ENCODE assay signal across 8 mouse cellular contexts in the genomic region with DNA sequence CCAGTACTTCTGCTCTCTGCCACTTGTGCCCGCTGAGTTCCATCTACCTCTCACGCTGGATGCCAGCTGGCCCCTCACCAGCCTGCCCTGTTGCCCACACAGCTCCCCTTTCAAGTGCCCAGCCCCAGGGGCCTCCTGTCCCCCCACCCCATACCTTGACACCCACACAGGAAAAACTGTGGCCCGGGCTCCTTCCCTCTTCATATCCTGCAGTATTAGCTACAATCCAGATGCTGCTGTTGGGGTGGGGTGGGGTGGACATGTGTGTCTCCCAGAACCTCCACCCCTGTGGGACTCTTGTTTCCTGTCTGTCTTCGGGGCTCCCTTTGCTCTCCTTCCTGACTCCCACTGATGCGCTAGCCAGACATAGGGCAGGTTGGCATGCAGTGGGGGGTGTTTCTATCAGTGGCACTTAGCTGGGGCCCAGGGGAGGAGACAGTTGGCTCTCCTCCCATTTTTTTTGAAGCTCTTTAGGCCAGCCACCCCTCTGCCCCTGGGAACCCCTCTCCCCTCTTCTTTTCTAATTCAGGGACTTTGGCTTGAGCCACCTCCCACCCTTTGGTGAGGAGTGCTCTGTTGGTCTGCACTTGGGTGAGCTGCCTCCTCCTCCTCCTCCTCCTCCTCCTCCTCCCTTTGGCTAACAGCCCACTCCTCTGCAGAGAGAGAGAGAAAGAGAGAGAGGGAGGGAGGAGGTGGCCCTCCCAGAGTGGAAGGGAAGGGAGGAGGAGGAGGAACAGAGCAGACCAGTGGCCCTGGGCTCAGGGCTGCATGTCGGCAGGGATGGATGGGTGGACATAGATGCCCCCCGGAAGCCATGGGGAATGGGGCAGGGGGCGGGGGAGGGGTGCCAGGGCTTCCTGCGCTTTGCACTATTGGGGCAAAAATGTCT. TPM values are rescaled to one million over a fixed set of nuclear protein-coding genes. Genes with fewer than 3 reads are reported as not detected.
DNase-seq lines count a peak whose midpoint lies in the region; ATAC-seq and TF ChIP-seq lines count a peak whose summit lies in the region.

No protein-coding gene starts in this region.

- H3K9ac ChIP-seq in hindbrain, postnatal 0 days (replicated peaks; ENCODE audit: low read length), result no peak overlapping the region

- H3K4me3 ChIP-seq in hindbrain, postnatal 0 days (ENCODE audit: low read length), result no peak overlapping the region

- no peak overlapping the region for H3K4me2 ChIP-seq in hindbrain, postnatal 0 days (ENCODE audit: low read depth, low read length)

- DNase-seq in right cerebral cortex, postnatal 10 days (ENCODE audit: low spot score in 2 of 2), result peak; percentile 50 to 62
- no peak for DNase-seq in right cerebral cortex, postnatal 4 days
- DNase-seq in heart, adult 11 months, result peak; percentile 99
- DNase-seq in hindbrain, postnatal 0 days (ENCODE audit: low spot score), result peak; percentile 57
- DNase-seq in urinary bladder, postnatal 4 days (ENCODE audit: low spot score in 2 of 2), result no peak
- DNase-seq in left cerebral cortex, adult 8-10 months (ENCODE audit: low spot score in 2 of 2), result no peak
- no peak for DNase-seq in right cerebral cortex, adult 2 months (ENCODE audit: low spot score in 2 of 2)

- no peak for TF ChIP-seq CTCF in hindbrain, postnatal 0 days (IDR thresholded peaks at IDR 0.05; ENCODE audit: low read depth)

- peak overlapping the region; percentile 78 for H3K27ac ChIP-seq in hindbrain, postnatal 0 days

- H3K9me3 ChIP-seq in hindbrain, postnatal 0 days (ENCODE audit: low read length), result no peaks in the 10 kb centered on the region

- peaks cover 54% of the 10 kb centered on the region for H3K36me3 ChIP-seq in hindbrain, postnatal 0 days (ENCODE audit: insufficient read depth, low read length)

- peaks cover 23% of the 10 kb centered on the region; the same call in 1 of the 2 replicates for H3K4me1 ChIP-seq in hindbrain, postnatal 0 days (ENCODE audit: insufficient read depth, low read length)

- no peak for ATAC-seq in hindbrain, postnatal 0 days
- peak; percentile 20; the same call in 1 of the 2 replicates for ATAC-seq in megakaryocyte-erythroid progenitor cell, adult 5-6 weeks (replicated peaks; ENCODE audit: low FRiP score, low TSS enrichment, poor library complexity, severe bottlenecking)

- H3K27me3 ChIP-seq in hindbrain, postnatal 0 days (ENCODE audit: insufficient read depth, low read length), result no peaks in the 10 kb centered on the region

- WGBS in hindbrain, postnatal 0 days, result 46% methylated on average over 8 of the region's 9 CpGs

RNA-seq across cellular contexts. Expression of a gene that starts 9.5 kb away (rescaled TPM):
- 7.5 and 8.6 TPM in 2 replicates for total RNA-seq in hindbrain, postnatal 0 days (2014; rRNA removed)
- polyA plus RNA-seq in hindbrain, postnatal 0 days (2015; fragmentation: Nextera tagmentation; extraction: Ambion mirVana), result 10.2 and 13.5 TPM in 2 replicates
- 4.1 and 8.0 TPM in 2 replicates for total RNA-seq in megakaryocyte-erythroid progenitor cell, adult 5-6 weeks (2014; fragmentation: Nextera tagmentation)
- total RNA-seq in megakaryocyte-erythroid progenitor cell, adult 5-6 weeks (2017), result 0.34 and 1.3 TPM in 2 replicates
- total RNA-seq in left cerebral cortex, adult 8-10 months (2022), result 100 to 1,000 TPM; 137 to 177 (median 145) TPM

RNA-seq across cellular contexts. Expression of a gene that starts 25.2 kb away (rescaled TPM):
- 725 and 812 TPM in 2 replicates for total RNA-seq in hindbrain, postnatal 0 days (2014; rRNA removed)
- polyA plus RNA-seq in hindbrain, postnatal 0 days (2015; fragmentation: Nextera tagmentation; extraction: Ambion mirVana), result 160 TPM in 2 replicates
- 47.5 and 51.0 TPM in 2 replicates for total RNA-seq in megakaryocyte-erythroid progenitor cell, adult 5-6 weeks (2014; fragmentation: Nextera tagmentation)
- total RNA-seq in megakaryocyte-erythroid progenitor cell, adult 5-6 weeks (2017), result 20.4 and 23.3 TPM in 2 replicates
- total RNA-seq in left cerebral cortex, adult 8-10 months (2022), result 100 to 1,000 TPM; 713 to 794 (median 760) TPM

RNA-seq across cellular contexts. Expression of a gene that starts 29.7 kb away (rescaled TPM):
- 77.7 and 94.3 TPM in 2 replicates for total RNA-seq in hindbrain, postnatal 0 days (2014; rRNA removed)
- polyA plus RNA-seq in hindbrain, postnatal 0 days (2015; fragmentation: Nextera tagmentation; extraction: Ambion mirVana), result 25.0 and 25.4 TPM in 2 replicates
- total RNA-seq in megakaryocyte-erythroid progenitor cell, adult 5-6 weeks (2014; fragmentation: Nextera tagmentation), result 58.6 and 74.8 TPM in 2 replicates
- 57.8 and 68.3 TPM in 2 replicates for total RNA-seq in megakaryocyte-erythroid progenitor cell, adult 5-6 weeks (2017)
- total RNA-seq in left cerebral cortex, adult 8-10 months (2022), result 100 to 1,000 TPM; 167 to 198 (median 186) TPM

RNA-seq across cellular contexts. Expression of a gene that starts 36.4 kb away (rescaled TPM):
- 63.2 and 88.6 TPM in 2 replicates for total RNA-seq in hindbrain, postnatal 0 days (2014; rRNA removed)
- polyA plus RNA-seq in hindbrain, postnatal 0 days (2015; fragmentation: Nextera tagmentation; extraction: Ambion mirVana), result 47.1 and 48.3 TPM in 2 replicates
- 62.2 and 78.6 TPM in 2 replicates for total RNA-seq in megakaryocyte-erythroid progenitor cell, adult 5-6 weeks (2014; fragmentation: Nextera tagmentation)
- total RNA-seq in megakaryocyte-erythroid progenitor cell, adult 5-6 weeks (2017), result 30.1 and 42.7 TPM in 2 replicates
- total RNA-seq in left cerebral cortex, adult 8-10 months (2022), result 100 to 1,000 TPM; 109 to 128 (median 117) TPM

RNA-seq across cellular contexts. Expression of a gene that starts 39.0 kb away (rescaled TPM):
- 24.4 and 74.0 TPM in 2 replicates for total RNA-seq in hindbrain, postnatal 0 days (2014; rRNA removed)
- 35.4 and 35.7 TPM in 2 replicates for polyA plus RNA-seq in hindbrain, postnatal 0 days (2015; fragmentation: Nextera tagmentation; extraction: Ambion mirVana)
- 47.6 and 51.8 TPM in 2 replicates for total RNA-seq in megakaryocyte-erythroid progenitor cell, adult 5-6 weeks (2014; fragmentation: Nextera tagmentation)
- 37.4 and 53.5 TPM in 2 replicates for total RNA-seq in megakaryocyte-erythroid progenitor cell, adult 5-6 weeks (2017)
- total RNA-seq in left cerebral cortex, adult 8-10 months (2022), result 10 to 100 TPM; 53.6 to 57.8 (median 54.1) TPM

Comparison
In these comparisons a context has a peak if more than half of its experiments do, and no peak if none do; other contexts are left out.
1. DNase-seq: peak in right cerebral cortex, postnatal 10 days (2 of 2), heart, adult 11 months (single experiment) and hindbrain, postnatal 0 days (single experiment); none in right cerebral cortex, postnatal 4 days (single experiment), urinary bladder, postnatal 4 days (0 of 2), left cerebral cortex, adult 8-10 months (0 of 2) and right cerebral cortex, adult 2 months (0 of 2).
2. RNA of a gene that starts 9.5 kb away (total RNA-seq): 137 to 177 TPM in left cerebral cortex, adult 8-10 months; 0.34 to 8.0 TPM in megakaryocyte-erythroid progenitor cell, adult 5-6 weeks and 7.5 to 8.6 TPM in hindbrain, postnatal 0 days; every median in the first group is over 10 times any median in the second.
3. RNA of a gene that starts 25.2 kb away (total RNA-seq): 725 to 812 TPM in hindbrain, postnatal 0 days and 713 to 794 TPM in left cerebral cortex, adult 8-10 months; 20.4 to 51.0 TPM in megakaryocyte-erythroid progenitor cell, adult 5-6 weeks; every median in the first group is over 10 times any median in the second.